Mouse (Mus musculus): Measurements from ENCODE around the gene Olfr1380. TPM values are rescaled to one million over a fixed set of nuclear protein-coding genes. Genes with fewer than 3 reads are reported as not detected.
A peak's percentile ranks its signal among the peaks of the same experiment; 100 is the strongest.
"Not testable (repeated sequence)": the region's sequence is repeated elsewhere in the genome, so short reads cannot be mapped to it uniquely, and the experiment has no call there.

Gene Olfr1380
- total and polyA plus RNA-seq, 2 experiments from 2014 or later = not detected

GRCm38 (mm10) chr11:49554033-49554432 lies 2.6 kb upstream of the Olfr1380 start:
- not testable (repeated sequence) for ATAC-seq; H3K9me3 ChIP-seq (ENCODE audit: low read length); H3K9ac ChIP-seq (replicated peaks; ENCODE audit: low read length); H3K36me3 ChIP-seq (ENCODE audit: insufficient read depth, low read length); H3K4me1 ChIP-seq (ENCODE audit: insufficient read depth, low read length); H3K4me2 ChIP-seq (ENCODE audit: low read depth, low read length); H3K27ac ChIP-seq; H3K27me3 ChIP-seq (ENCODE audit: insufficient read depth, low read length); H3K4me3 ChIP-seq (ENCODE audit: low read length)
- 85% methylated on average over 3 of the region's 3 CpGs for WGBS
- DNase-seq (ENCODE audit: low spot score) = peak; percentile 39
- peak; percentile 62 for TF ChIP-seq CTCF (IDR thresholded peaks at IDR 0.05; ENCODE audit: low read depth)

GRCm38 (mm10) chr11:49575054-49575453 lies 18.4 kb downstream of the Olfr1380 start:
- not testable (repeated sequence) for H3K4me2 ChIP-seq (ENCODE audit: low read depth, low read length); H3K27ac ChIP-seq; ATAC-seq; H3K4me3 ChIP-seq (ENCODE audit: low read length); H3K36me3 ChIP-seq (ENCODE audit: insufficient read depth, low read length); H3K9ac ChIP-seq (replicated peaks; ENCODE audit: low read length); H3K4me1 ChIP-seq (ENCODE audit: insufficient read depth, low read length); H3K27me3 ChIP-seq (ENCODE audit: insufficient read depth, low read length); H3K9me3 ChIP-seq (ENCODE audit: low read length)
- 39% methylated on average over 2 of the region's 2 CpGs for WGBS
- peak; percentile 29 for DNase-seq (ENCODE audit: low spot score)
- peak; percentile 28; the same call in 1 of the 2 replicates for TF ChIP-seq CTCF (IDR thresholded peaks at IDR 0.05; ENCODE audit: low read depth)

GRCm38 (mm10) chr11:49580452-49580851 lies 23.8 kb downstream of the Olfr1380 start:
- not testable (repeated sequence) for H3K4me3 ChIP-seq (ENCODE audit: low read length); H3K27ac ChIP-seq; DNase-seq (ENCODE audit: low spot score); ATAC-seq; H3K36me3 ChIP-seq (ENCODE audit: insufficient read depth, low read length); H3K9ac ChIP-seq (replicated peaks; ENCODE audit: low read length); H3K9me3 ChIP-seq (ENCODE audit: low read length); H3K27me3 ChIP-seq (ENCODE audit: insufficient read depth, low read length); H3K4me1 ChIP-seq (ENCODE audit: insufficient read depth, low read length); H3K4me2 ChIP-seq (ENCODE audit: low read depth, low read length)
- WGBS = 89% methylated on average over 8 of the region's 8 CpGs

- WGBS = 94% methylated on average over 19 of the region's 19 CpGs
- no peak for TF ChIP-seq CTCF (IDR thresholded peaks at IDR 0.05; ENCODE audit: low read depth)
Observed at GRCm38 (mm10) chr11:49590213-49590612, 33.5 kb downstream of the Olfr1380 start.

GRCm38 (mm10) chr11:49597149-49597548 lies 40.5 kb downstream of the Olfr1380 start:
- not testable (repeated sequence) for H3K4me3 ChIP-seq (ENCODE audit: low read length); H3K4me1 ChIP-seq (ENCODE audit: insufficient read depth, low read length); DNase-seq (ENCODE audit: low spot score); ATAC-seq; H3K9me3 ChIP-seq (ENCODE audit: low read length); H3K9ac ChIP-seq (replicated peaks; ENCODE audit: low read length); H3K36me3 ChIP-seq (ENCODE audit: insufficient read depth, low read length); H3K4me2 ChIP-seq (ENCODE audit: low read depth, low read length); H3K27ac ChIP-seq; H3K27me3 ChIP-seq (ENCODE audit: insufficient read depth, low read length)
- peak; percentile 32; the same call in 1 of the 2 replicates for TF ChIP-seq CTCF (IDR thresholded peaks at IDR 0.05; ENCODE audit: low read depth)
- 67% methylated on average over 2 of the region's 2 CpGs for WGBS

More at GRCm38 (mm10) chr11:49590213-49590612, 33.5 kb downstream of the Olfr1380 start:
- Histone ChIP-seq H3K27me3 (ENCODE audit: insufficient read depth, low read length) (no peaks in the 10 kb centered on the region), H3K4me3 (ENCODE audit: low read length) (no peak overlapping the region), H3K4me1 (ENCODE audit: insufficient read depth, low read length) (no peaks in the 10 kb centered on the region), H3K36me3 (ENCODE audit: insufficient read depth, low read length) (no peaks in the 10 kb centered on the region), H3K9me3 (ENCODE audit: low read length) (no peaks in the 10 kb centered on the region), H3K4me2 (ENCODE audit: low read depth, low read length) (no peak overlapping the region), H3K9ac (replicated peaks; ENCODE audit: low read length) (no peak overlapping the region), H3K27ac (no peak overlapping the region)
- DNase-seq (ENCODE audit: low spot score) = no peak
- no peak for ATAC-seq

- H3K9ac ChIP-seq (replicated peaks; ENCODE audit: low read length); H3K27me3 ChIP-seq (ENCODE audit: insufficient read depth, low read length); H3K36me3 ChIP-seq (ENCODE audit: insufficient read depth, low read length); H3K27ac ChIP-seq; ATAC-seq; H3K4me3 ChIP-seq (ENCODE audit: low read length); H3K9me3 ChIP-seq (ENCODE audit: low read length); H3K4me1 ChIP-seq (ENCODE audit: insufficient read depth, low read length); H3K4me2 ChIP-seq (ENCODE audit: low read depth, low read length); DNase-seq (ENCODE audit: low spot score): not testable (repeated sequence)
- WGBS = 82% methylated on average over 5 of the region's 5 CpGs
Observed at GRCm38 (mm10) chr11:49608306-49608705, 51.6 kb downstream of the Olfr1380 start.

GRCm38 (mm10) chr11:49608938-49609867 lies 52.5 kb downstream of the Olfr1380 start, which contains the start of gene Flt4:
Gene Flt4 (plus strand): TSS chr11:49609263.
- H3K27me3 ChIP-seq (ENCODE audit: insufficient read depth, low read length); H3K4me1 ChIP-seq (ENCODE audit: insufficient read depth, low read length); H3K36me3 ChIP-seq (ENCODE audit: insufficient read depth, low read length); H3K9ac ChIP-seq (replicated peaks; ENCODE audit: low read length); DNase-seq (ENCODE audit: low spot score); H3K27ac ChIP-seq; H3K9me3 ChIP-seq (ENCODE audit: low read length): not testable (repeated sequence)
- peak; percentile 79 for ATAC-seq
- Histone ChIP-seq H3K4me3 (ENCODE audit: low read length) (peak within 1 kb of the TSS; percentile 38), H3K4me2 (ENCODE audit: low read depth, low read length) (peak within 1 kb of the TSS; percentile 59)
- 8% methylated on average over 41 of the region's 61 CpGs for WGBS
